In genomic region chr12:103333426-103333825, GRCm38 (mm10) we compare ENCODE assay signal across 33 mouse cellular contexts. TPM values are rescaled to one million over a fixed set of nuclear protein-coding genes. Genes with fewer than 3 reads are reported as not detected.
DNase-seq lines count a peak whose midpoint lies in the region; ATAC-seq and TF ChIP-seq lines count a peak whose summit lies in the region.
"Had no signal": no experiment of that assay in that cellular context is flagged by ENCODE, and none has a peak within 500 bp of the region (broad histone marks: within the 10 kb centered on the region; RNA-seq: fewer than 3 reads in every experiment).

No protein-coding gene starts in this region.

- no peak for DNase-seq in heart, embryonic 10.5 days (ENCODE audit: low spot score)
- peak; percentile 24 for DNase-seq in thymus, postnatal 0 days (ENCODE audit: low spot score)
- no peak for DNase-seq in thymus, postnatal 4 days
- DNase-seq in adrenal gland, postnatal 25 days: no peak
- no peak for DNase-seq in cerebellum, adult 2 months
- DNase-seq: adrenal gland, adult 8-10 months; cerebellum, adult 11 months; cerebellum, postnatal 10 days; gastrocnemius, postnatal 10 days; heart, postnatal 36 days; kidney, adult 9 months; kidney, postnatal 14 days; lung, embryonic 14.5 days; lung, postnatal 14 days; midbrain, embryonic 14.5 days; right cerebral cortex, postnatal 25 days; spleen, adult 18-20 months had no signal

- H3K4me3 ChIP-seq in heart, embryonic 12.5 days: no peak overlapping the region
- no peak overlapping the region for H3K4me3 ChIP-seq in heart, embryonic 10.5 days
- H3K4me3 ChIP-seq in bone marrow, adult 2 months (replicated peaks; ENCODE audit: control insufficient read depth, low read depth, low read length): no peak overlapping the region
- no peak overlapping the region for H3K4me3 ChIP-seq in cerebellum, adult 2 months (replicated peaks; ENCODE audit: insufficient read depth, low read depth, low read length)
- H3K4me3 ChIP-seq: embryonic facial prominence, embryonic 13.5 days; forebrain, embryonic 10.5 days; forebrain, embryonic 15.5 days; hindbrain, embryonic 12.5 days; limb, embryonic 12.5 days; liver, embryonic 15.5 days; neural tube, embryonic 15.5 days had no signal

- 0 out of 2 replicates have a peak overlapping the region, but pooled peaks have one; percentile 51 for H3K9ac ChIP-seq in heart, embryonic 12.5 days
- H3K9ac ChIP-seq: embryonic facial prominence, embryonic 13.5 days; forebrain, embryonic 15.5 days; hindbrain, embryonic 12.5 days; limb, embryonic 12.5 days; liver, embryonic 15.5 days; lung, embryonic 14.5 days; neural tube, embryonic 15.5 days had no signal

- ATAC-seq in heart, embryonic 12.5 days (ENCODE audit: insufficient number of reproducible peaks, low FRiP score): no peak
- ATAC-seq: forebrain, embryonic 15.5 days; hindbrain, postnatal 0 days; intestine, postnatal 0 days had no signal

- no peak for TF ChIP-seq CTCF in bone marrow, adult 2 months (IDR thresholded peaks at IDR 0.05; ENCODE audit: control insufficient read depth, insufficient read depth, low read length)
- no peak for TF ChIP-seq CTCF in cerebellum, adult 2 months (IDR thresholded peaks at IDR 0.05; ENCODE audit: borderline replicate concordance, insufficient read depth, low read depth, low read length)

- 89% methylated on average over 15 of the region's 15 CpGs for WGBS in heart, embryonic 12.5 days
- WGBS in heart, embryonic 10.5 days: 91% methylated on average over 15 of the region's 15 CpGs
- 90% methylated on average over 15 of the region's 15 CpGs for WGBS in bone marrow, adult 2 months
- 95% methylated on average over 15 of the region's 15 CpGs for WGBS in cerebellum, adult 2 months

- H3K4me1 ChIP-seq in heart, embryonic 12.5 days (replicated peaks): peaks cover 69% of the 10 kb centered on the region
- peaks cover 71% of the 10 kb centered on the region for H3K4me1 ChIP-seq in heart, embryonic 10.5 days
- H3K4me1 ChIP-seq in bone marrow, adult 2 months (ENCODE audit: control insufficient read depth, insufficient read depth, low read length): peaks cover 7% of the 10 kb centered on the region
- H3K4me1 ChIP-seq in cerebellum, adult 2 months (ENCODE audit: control insufficient read depth, insufficient read depth, low read length): peaks cover 3% of the 10 kb centered on the region; the same call in 1 of the 2 replicates
- H3K4me1 ChIP-seq: embryonic facial prominence, embryonic 13.5 days; hindbrain, embryonic 12.5 days had no signal

- no peaks in the 10 kb centered on the region for H3K27me3 ChIP-seq in heart, embryonic 12.5 days (replicated peaks)
- no peaks in the 10 kb centered on the region for H3K27me3 ChIP-seq in heart, embryonic 10.5 days (ENCODE audit: insufficient read depth, poor library complexity, severe bottlenecking)
- H3K27me3 ChIP-seq in cerebellum, adult 2 months (ENCODE audit: control insufficient read depth, insufficient read depth, low read length): no peaks in the 10 kb centered on the region
- H3K27me3 ChIP-seq: CH12.LX; embryonic facial prominence, embryonic 13.5 days; forebrain, embryonic 15.5 days; limb, embryonic 12.5 days; liver, embryonic 15.5 days had no signal

- H3K4me2 ChIP-seq in heart, embryonic 12.5 days: no peak overlapping the region
- H3K4me2 ChIP-seq: embryonic facial prominence, embryonic 13.5 days; forebrain, embryonic 15.5 days; hindbrain, embryonic 12.5 days; limb, embryonic 12.5 days; liver, embryonic 15.5 days; lung, embryonic 14.5 days; neural tube, embryonic 15.5 days had no signal

- H3K36me3 ChIP-seq in heart, embryonic 12.5 days: peaks cover 72% of the 10 kb centered on the region
- H3K36me3 ChIP-seq in heart, embryonic 10.5 days: peaks cover 73% of the 10 kb centered on the region
- H3K36me3 ChIP-seq: embryonic facial prominence, embryonic 13.5 days; forebrain, embryonic 10.5 days; forebrain, embryonic 15.5 days; hindbrain, embryonic 12.5 days; limb, embryonic 12.5 days; liver, embryonic 15.5 days; neural tube, embryonic 15.5 days had no signal

- H3K27ac ChIP-seq in heart, embryonic 12.5 days (ENCODE audit: poor library complexity, severe bottlenecking): no peak overlapping the region
- no peak overlapping the region for H3K27ac ChIP-seq in heart, embryonic 10.5 days
- H3K27ac ChIP-seq in bone marrow, adult 2 months (ENCODE audit: control insufficient read depth, insufficient read depth, low read depth, low read length, poor library complexity): 0 out of 2 replicates have a peak overlapping the region, but pooled peaks have one; percentile 8
- no peak overlapping the region for H3K27ac ChIP-seq in cerebellum, adult 2 months (ENCODE audit: insufficient read depth, low read length)
- H3K27ac ChIP-seq: embryonic facial prominence, embryonic 13.5 days; forebrain, embryonic 10.5 days; forebrain, embryonic 15.5 days; hindbrain, embryonic 12.5 days; hindbrain, postnatal 0 days; limb, embryonic 12.5 days; liver, embryonic 15.5 days; neural tube, embryonic 15.5 days had no signal

- no peaks in the 10 kb centered on the region for H3K9me3 ChIP-seq in heart, embryonic 12.5 days (replicated peaks)
- no peaks in the 10 kb centered on the region for H3K9me3 ChIP-seq in heart, embryonic 10.5 days
- H3K9me3 ChIP-seq: embryonic facial prominence, embryonic 13.5 days; forebrain, embryonic 10.5 days; forebrain, embryonic 15.5 days; hindbrain, embryonic 12.5 days; limb, embryonic 12.5 days; liver, embryonic 15.5 days; neural tube, embryonic 15.5 days had no signal

- no peak for TF ChIP-seq POLR2A in bone marrow, adult 2 months (IDR thresholded peaks at IDR 0.05; ENCODE audit: borderline replicate concordance, control insufficient read depth, low read depth, low read length)
- no peak for TF ChIP-seq POLR2A in cerebellum, adult 2 months (IDR thresholded peaks at IDR 0.05; ENCODE audit: borderline replicate concordance, insufficient read depth, low read length)

RNA-seq across cellular contexts. Expression of gene Asb2, which starts 22.4 kb away (rescaled TPM):
- polyA plus RNA-seq in heart, embryonic 12.5 days (2016; fragmentation: Nextera tagmentation; extraction: Ambion mirVana): 218 TPM in 2 replicates
- 152 and 312 TPM in 2 replicates for polyA plus RNA-seq in heart, embryonic 10.5 days (2016; fragmentation: Nextera tagmentation; extraction: Ambion mirVana)
- polyA plus RNA-seq in thymus, postnatal 0 days (2015; fragmentation: Nextera tagmentation; extraction: Ambion mirVana): 5.2 and 5.6 TPM in 2 replicates
- polyA plus RNA-seq in bone marrow, adult 2 months (2011; ENCODE audit: insufficient read depth, insufficient read length, low replicate concordance, missing spikeins): 2.8 TPM in 2 replicates
- total RNA-seq in adrenal gland, postnatal 25 days (2021): 0.85 and 1.4 TPM in 2 replicates
- 2.1 and 2.7 TPM in 2 replicates for polyA plus RNA-seq in cerebellum, adult 2 months (2012; rRNA removed)
- total RNA-seq: common myeloid progenitor, adult 5-6 weeks had no signal

RNA-seq across cellular contexts. Expression of gene Fam181a, which starts 22.7 kb away (rescaled TPM):
- 0.20 TPM in 1 of 2 replicates, not detected in the other for polyA plus RNA-seq in heart, embryonic 12.5 days (2016; fragmentation: Nextera tagmentation; extraction: Ambion mirVana)
- polyA plus RNA-seq in heart, embryonic 10.5 days (2016; fragmentation: Nextera tagmentation; extraction: Ambion mirVana): not detected in 2 replicates
- not detected in 2 replicates for polyA plus RNA-seq in thymus, postnatal 0 days (2015; fragmentation: Nextera tagmentation; extraction: Ambion mirVana)
- polyA plus RNA-seq in bone marrow, adult 2 months (2011; ENCODE audit: insufficient read depth, insufficient read length, low replicate concordance, missing spikeins): not detected in 2 replicates
- total RNA-seq in adrenal gland, postnatal 25 days (2021): not detected in 2 replicates
- polyA plus RNA-seq in cerebellum, adult 2 months (2012; rRNA removed): 2.7 and 4.1 TPM in 2 replicates
- total RNA-seq: adrenal gland, adult 8-10 months; CH12.LX; common myeloid progenitor, adult 5-6 weeks; ES-E14; gastrocnemius, postnatal 10 days; heart, postnatal 36 days; liver, adult 2 months; monocyte, adult 5-6 weeks had no signal
- polyA plus RNA-seq: intestine, postnatal 0 days; liver, adult 2 months; liver, embryonic 15.5 days had no signal

RNA-seq across cellular contexts. Expression of gene Otub2, which starts 55.1 kb away (rescaled TPM):
- polyA plus RNA-seq in heart, embryonic 12.5 days (2016; fragmentation: Nextera tagmentation; extraction: Ambion mirVana): 17.7 and 18.4 TPM in 2 replicates
- polyA plus RNA-seq in heart, embryonic 10.5 days (2016; fragmentation: Nextera tagmentation; extraction: Ambion mirVana): 22.5 and 26.0 TPM in 2 replicates
- 1.9 TPM in 2 replicates for polyA plus RNA-seq in thymus, postnatal 0 days (2015; fragmentation: Nextera tagmentation; extraction: Ambion mirVana)
- 9.0 and 13.3 TPM in 2 replicates for polyA plus RNA-seq in bone marrow, adult 2 months (2011; ENCODE audit: insufficient read depth, insufficient read length, low replicate concordance, missing spikeins)
- 3.5 and 3.9 TPM in 2 replicates for total RNA-seq in adrenal gland, postnatal 25 days (2021)
- 10.6 and 11.6 TPM in 2 replicates for polyA plus RNA-seq in cerebellum, adult 2 months (2012; rRNA removed)

Comparison
In these comparisons a context has a peak if more than half of its experiments do, and no peak if none do; other contexts are left out.
1. RNA of gene Asb2, which starts 22.4 kb away (polyA plus RNA-seq): 218 TPM in heart, embryonic 12.5 days and 152 to 312 TPM in heart, embryonic 10.5 days; 5.2 to 5.6 TPM in thymus, postnatal 0 days, 2.8 TPM in bone marrow, adult 2 months and 2.1 to 2.7 TPM in cerebellum, adult 2 months; every median in the first group is over 10 times any median in the second.